Mouse (Mus musculus): ENCODE data around the gene Urod.
A peak's percentile ranks its signal among the peaks of the same experiment; 100 is the strongest.

Urod gene

GRCm38 (mm10) chr4:116995131-116995797, 1.1 kb upstream of the Urod start, which contains the start of gene Hectd3:
Gene Hectd3, plus strand, starts transcription at chr4:116995317.
- DNase-seq (ENCODE audit: low spot score in 2 of 2) = peak; percentile 48 to 59

GRCm38 (mm10) chr4:116991366-116991765, 2.8 kb downstream of the Urod start:
- DNase-seq (ENCODE audit: low spot score in 2 of 2) = peak; percentile 61 to 81

GRCm38 (mm10) chr4:116989731-116990130, 4.5 kb downstream of the Urod start:
- no peak for DNase-seq (ENCODE audit: low spot score in 2 of 2)

GRCm38 (mm10) chr4:116987122-116987456, 7.1 kb downstream of the Urod start:
- DNase-seq (ENCODE audit: low spot score in 2 of 2) = no peak

GRCm38 (mm10) chr4:116986400-116987121, 7.7 kb downstream of the Urod start:
- DNase-seq (ENCODE audit: low spot score in 2 of 2) = peak in 1 of 2 experiments; percentile 43

- DNase-seq (ENCODE audit: low spot score in 2 of 2) = no peak
Observed at GRCm38 (mm10) chr4:116985681-116986080, 8.5 kb downstream of the Urod start.

- DNase-seq (ENCODE audit: low spot score in 2 of 2) = no peak
Observed at GRCm38 (mm10) chr4:116976503-116976902, 17.7 kb downstream of the Urod start.

GRCm38 (mm10) chr4:116954951-116955350, 39.3 kb downstream of the Urod start:
- no peak for DNase-seq (ENCODE audit: low spot score in 2 of 2)

- DNase-seq (ENCODE audit: low spot score in 2 of 2) = no peak
Observed at GRCm38 (mm10) chr4:116951642-116952041, 42.6 kb downstream of the Urod start.

GRCm38 (mm10) chr4:116944055-116944454, 50.2 kb downstream of the Urod start:
- DNase-seq (ENCODE audit: low spot score in 2 of 2) = no peak

GRCm38 (mm10) chr4:116942695-116943094, 51.5 kb downstream of the Urod start:
- no peak for DNase-seq (ENCODE audit: low spot score in 2 of 2)
